Mouse (Mus musculus): ENCODE data around the gene Ifnar1.

DNA sequence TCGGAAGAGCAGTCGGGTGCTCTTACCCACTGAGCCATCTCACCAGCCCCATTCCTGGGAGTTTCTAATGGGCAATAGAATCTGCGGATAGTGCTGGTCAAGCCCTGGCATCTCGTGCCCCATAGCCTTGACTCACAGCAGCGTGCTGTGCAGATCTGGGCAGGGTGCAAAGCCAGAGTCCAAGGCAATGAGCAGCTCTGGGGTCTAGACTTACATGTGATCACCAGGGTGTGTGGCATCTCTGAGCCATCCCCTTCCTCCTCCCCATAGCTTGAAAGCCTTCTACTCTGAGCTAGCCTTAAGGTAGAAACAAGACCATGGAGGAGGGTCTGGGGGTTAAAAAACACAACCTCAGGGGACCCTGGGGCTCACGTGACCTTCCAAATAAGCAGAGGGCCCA, 41.2 kb downstream of the Ifnar1 start:
- no peak for TF ChIP-seq CTCF (IDR thresholded peaks at IDR 0.05; ENCODE audit: borderline replicate concordance, insufficient read depth, low read depth, low read length)
- no peak for TF ChIP-seq POLR2A (IDR thresholded peaks at IDR 0.05; ENCODE audit: borderline replicate concordance, insufficient read depth, low read length)

Data from cerebellum, adult 2 months (tissue).